Mouse (Mus musculus): Measurements from ENCODE around the gene Gtf3c5. TPM values are rescaled to one million over a fixed set of nuclear protein-coding genes. Genes with fewer than 3 reads are reported as not detected.

The Gtf3c5 gene
- polyA plus RNA-seq, 1 experiment from 2014 or later: 30.5 TPM

- Histone ChIP-seq H3K4me1 (ENCODE audit: control insufficient read depth, insufficient read depth, low read length) (peaks cover 62% of the 10 kb centered on the region), H3K27me3 (ENCODE audit: control insufficient read depth, insufficient read depth, low read length) (no peaks in the 10 kb centered on the region), H3K36me3 (ENCODE audit: control insufficient read depth, insufficient read depth, low read length) (no peaks in the 10 kb centered on the region), H3K4me3 (ENCODE audit: low read depth, low read length) (peak overlapping the region; percentile 65), H3K9me3 (ENCODE audit: control insufficient read depth, low read depth, low read length) (no peaks in the 10 kb centered on the region), H3K9ac (replicated peaks; ENCODE audit: low read depth, low read length) (peak overlapping the region; percentile 76; the same call in 1 of the 2 replicates), H3K27ac (ENCODE audit: low read length) (peak overlapping the region; percentile 87), H3K4me2 (replicated peaks; ENCODE audit: low read depth, low read length) (peak overlapping the region; percentile 53)
- WGBS: 69% methylated on average over 7 of the region's 7 CpGs
- no peak for ATAC-seq (ENCODE audit: insufficient number of reproducible peaks, insufficient read depth, low FRiP score, low read depth)
These were observed 49.6 kb downstream of the Gtf3c5 start for GRCm38 (mm10) chr2:28533901-28534435.

GRCm38 (mm10) chr2:28532938-28533771, 50.4 kb downstream of the Gtf3c5 start:
- 3% methylated on average over 48 of the region's 49 CpGs for WGBS
- no peaks in the 10 kb centered on the region for H3K27me3 ChIP-seq (ENCODE audit: control insufficient read depth, insufficient read depth, low read length)
- peak overlapping the region; percentile 87 for H3K27ac ChIP-seq (ENCODE audit: low read length)
- H3K9ac ChIP-seq (replicated peaks; ENCODE audit: low read depth, low read length): peak overlapping the region; percentile 76
- H3K9me3 ChIP-seq (ENCODE audit: control insufficient read depth, low read depth, low read length): no peaks in the 10 kb centered on the region
- H3K36me3 ChIP-seq (ENCODE audit: control insufficient read depth, insufficient read depth, low read length): no peaks in the 10 kb centered on the region
- H3K4me3 ChIP-seq (ENCODE audit: low read depth, low read length): peak overlapping the region; percentile 65
- H3K4me2 ChIP-seq (replicated peaks; ENCODE audit: low read depth, low read length): peak overlapping the region; percentile 53
- ATAC-seq (ENCODE audit: insufficient number of reproducible peaks, insufficient read depth, low FRiP score, low read depth): peak; percentile 92
- H3K4me1 ChIP-seq (ENCODE audit: control insufficient read depth, insufficient read depth, low read length): peaks cover 54% of the 10 kb centered on the region

GRCm38 (mm10) chr2:28530311-28530710, 53.2 kb downstream of the Gtf3c5 start:
- Histone ChIP-seq H3K27ac (ENCODE audit: low read length) (peak overlapping the region; percentile 10; the same call in 1 of the 2 replicates), H3K36me3 (ENCODE audit: control insufficient read depth, insufficient read depth, low read length) (no peaks in the 10 kb centered on the region), H3K9me3 (ENCODE audit: control insufficient read depth, low read depth, low read length) (no peaks in the 10 kb centered on the region), H3K27me3 (ENCODE audit: control insufficient read depth, insufficient read depth, low read length) (no peaks in the 10 kb centered on the region), H3K9ac (replicated peaks; ENCODE audit: low read depth, low read length) (no peak overlapping the region), H3K4me2 (replicated peaks; ENCODE audit: low read depth, low read length) (no peak overlapping the region), H3K4me1 (ENCODE audit: control insufficient read depth, insufficient read depth, low read length) (peaks cover 43% of the 10 kb centered on the region), H3K4me3 (ENCODE audit: low read depth, low read length) (no peak overlapping the region)
- 66% methylated on average over 7 of the region's 7 CpGs for WGBS
- ATAC-seq (ENCODE audit: insufficient number of reproducible peaks, insufficient read depth, low FRiP score, low read depth): no peak

- Histone ChIP-seq H3K9ac (replicated peaks; ENCODE audit: low read depth, low read length) (no peak overlapping the region), H3K27ac (ENCODE audit: low read length) (peak overlapping the region; percentile 10; the same call in 1 of the 2 replicates), H3K4me3 (ENCODE audit: low read depth, low read length) (no peak overlapping the region), H3K27me3 (ENCODE audit: control insufficient read depth, insufficient read depth, low read length) (no peaks in the 10 kb centered on the region), H3K36me3 (ENCODE audit: control insufficient read depth, insufficient read depth, low read length) (no peaks in the 10 kb centered on the region), H3K4me2 (replicated peaks; ENCODE audit: low read depth, low read length) (no peak overlapping the region), H3K4me1 (ENCODE audit: control insufficient read depth, insufficient read depth, low read length) (peaks cover 43% of the 10 kb centered on the region), H3K9me3 (ENCODE audit: control insufficient read depth, low read depth, low read length) (no peaks in the 10 kb centered on the region)
- ATAC-seq (ENCODE audit: insufficient number of reproducible peaks, insufficient read depth, low FRiP score, low read depth): no peak
- 73% methylated on average over 4 of the region's 4 CpGs for WGBS
These were observed 53.7 kb downstream of the Gtf3c5 start for GRCm38 (mm10) chr2:28529856-28530255.

GRCm38 (mm10) chr2:28528354-28528730, 55.2 kb downstream of the Gtf3c5 start:
- peaks cover 42% of the 10 kb centered on the region for H3K4me1 ChIP-seq (ENCODE audit: control insufficient read depth, insufficient read depth, low read length)
- ATAC-seq (ENCODE audit: insufficient number of reproducible peaks, insufficient read depth, low FRiP score, low read depth): no peak
- H3K27me3 ChIP-seq (ENCODE audit: control insufficient read depth, insufficient read depth, low read length): no peaks in the 10 kb centered on the region
- no peaks in the 10 kb centered on the region for H3K36me3 ChIP-seq (ENCODE audit: control insufficient read depth, insufficient read depth, low read length)
- H3K9me3 ChIP-seq (ENCODE audit: control insufficient read depth, low read depth, low read length): no peaks in the 10 kb centered on the region
- no peak overlapping the region for H3K27ac ChIP-seq (ENCODE audit: low read length)
- no peak overlapping the region for H3K9ac ChIP-seq (replicated peaks; ENCODE audit: low read depth, low read length)
- 90% methylated on average over 7 of the region's 7 CpGs for WGBS
- no peak overlapping the region for H3K4me2 ChIP-seq (replicated peaks; ENCODE audit: low read depth, low read length)
- no peak overlapping the region for H3K4me3 ChIP-seq (ENCODE audit: low read depth, low read length)

GRCm38 (mm10) chr2:28527436-28528353, 55.9 kb downstream of the Gtf3c5 start:
- Histone ChIP-seq H3K27ac (ENCODE audit: low read length) (no peak overlapping the region), H3K4me3 (ENCODE audit: low read depth, low read length) (no peak overlapping the region), H3K9me3 (ENCODE audit: control insufficient read depth, low read depth, low read length) (no peaks in the 10 kb centered on the region), H3K36me3 (ENCODE audit: control insufficient read depth, insufficient read depth, low read length) (no peaks in the 10 kb centered on the region), H3K4me2 (replicated peaks; ENCODE audit: low read depth, low read length) (no peak overlapping the region), H3K9ac (replicated peaks; ENCODE audit: low read depth, low read length) (no peak overlapping the region), H3K27me3 (ENCODE audit: control insufficient read depth, insufficient read depth, low read length) (no peaks in the 10 kb centered on the region), H3K4me1 (ENCODE audit: control insufficient read depth, insufficient read depth, low read length) (peaks cover 40% of the 10 kb centered on the region)
- no peak for ATAC-seq (ENCODE audit: insufficient number of reproducible peaks, insufficient read depth, low FRiP score, low read depth)
- 89% methylated on average over 20 of the region's 20 CpGs for WGBS

GRCm38 (mm10) chr2:28525943-28526876, 57.3 kb downstream of the Gtf3c5 start:
- Histone ChIP-seq H3K36me3 (ENCODE audit: control insufficient read depth, insufficient read depth, low read length) (no peaks in the 10 kb centered on the region), H3K4me1 (ENCODE audit: control insufficient read depth, insufficient read depth, low read length) (peaks cover 39% of the 10 kb centered on the region), H3K27ac (ENCODE audit: low read length) (peak overlapping the region; percentile 82), H3K27me3 (ENCODE audit: control insufficient read depth, insufficient read depth, low read length) (no peaks in the 10 kb centered on the region), H3K9ac (replicated peaks; ENCODE audit: low read depth, low read length) (no peak overlapping the region), H3K4me3 (ENCODE audit: low read depth, low read length) (no peak overlapping the region), H3K9me3 (ENCODE audit: control insufficient read depth, low read depth, low read length) (no peaks in the 10 kb centered on the region), H3K4me2 (replicated peaks; ENCODE audit: low read depth, low read length) (no peak overlapping the region; the same call in 1 of the 2 replicates)
- ATAC-seq (ENCODE audit: insufficient number of reproducible peaks, insufficient read depth, low FRiP score, low read depth): 0 out of 2 replicates have a peak, but pooled peaks have one; percentile 2
- 31% methylated on average over 12 of the region's 12 CpGs for WGBS

All from stomach, embryonic 14.5 days (tissue).